Mouse (Mus musculus) natural killer cell, adult 2 months (primary cell): ENCODE data around the gene Lpar1.

Experiments used
- DNase-seq, 2 experiments: peaks; one replicate each; pipeline ENCODE4 v3.0.0; 2022; ENCODE audit warnings: low spot score in 2 of 2

Gene Lpar1

DNA sequence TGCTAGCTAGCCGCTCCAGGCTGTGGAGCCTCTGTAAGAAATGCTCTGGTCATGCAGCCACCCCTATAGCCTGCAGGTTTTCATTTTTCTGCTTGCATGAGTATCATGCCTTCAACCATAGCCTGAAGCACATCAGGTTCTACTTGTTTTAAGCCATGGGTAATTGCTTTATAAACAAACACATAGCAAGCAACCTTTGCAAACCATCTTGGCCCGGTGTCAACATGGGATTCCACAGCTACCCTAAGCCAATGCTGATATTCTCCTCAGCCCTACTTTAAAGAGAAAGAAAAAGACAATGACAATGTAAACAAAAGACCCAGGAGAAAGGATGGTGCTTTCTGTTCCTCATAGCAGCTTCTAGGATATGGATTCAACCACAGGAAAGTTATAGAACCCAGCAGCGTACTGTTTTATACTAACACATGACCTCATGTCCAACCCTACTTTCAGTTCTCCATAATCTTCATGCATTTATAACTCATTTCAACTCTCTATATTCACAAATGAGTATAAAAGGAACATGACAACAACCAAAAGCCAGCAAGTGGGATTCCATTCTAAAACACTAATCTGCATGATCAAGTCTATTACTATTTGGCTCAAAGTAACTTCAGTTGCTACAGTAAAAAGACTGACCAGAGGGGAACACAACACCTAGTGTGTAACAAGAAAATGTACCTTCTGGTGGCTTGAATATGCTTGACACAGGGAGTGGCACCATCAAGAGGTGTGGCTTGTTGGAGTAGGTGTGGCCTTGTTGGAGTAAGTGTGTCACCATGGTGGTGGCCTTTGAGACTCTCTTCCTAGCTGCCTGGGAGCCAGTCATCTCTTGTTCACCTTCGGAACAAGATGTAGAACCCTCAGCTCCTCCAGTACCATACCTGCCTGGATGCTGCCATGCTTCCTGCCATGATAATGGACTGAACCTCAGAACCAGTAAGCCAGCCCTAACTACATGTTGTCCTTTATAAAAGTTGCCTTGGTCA, 46.9 kb downstream of the Lpar1 start:
- DNase-seq: no peak

DNA sequence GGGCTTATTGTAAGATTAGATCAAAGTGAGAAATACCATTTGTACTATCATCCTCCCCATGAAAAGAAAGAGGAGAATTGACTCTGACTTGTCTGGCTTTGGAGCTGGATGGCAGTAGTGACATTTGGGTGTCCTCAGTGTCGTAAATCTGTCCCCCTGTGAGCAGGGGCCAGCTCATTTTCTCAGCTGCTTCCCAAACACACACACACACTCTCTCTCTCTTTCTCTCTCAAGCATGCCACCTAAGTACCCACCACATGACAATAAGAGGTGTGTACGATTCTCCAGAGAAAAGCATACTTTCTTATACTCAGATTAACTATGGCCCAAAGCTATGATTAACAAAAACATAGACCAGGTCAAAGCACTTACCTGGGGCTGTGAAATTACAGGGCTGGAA, 49.4 kb downstream of the Lpar1 start:
- DNase-seq: no peak

DNA sequence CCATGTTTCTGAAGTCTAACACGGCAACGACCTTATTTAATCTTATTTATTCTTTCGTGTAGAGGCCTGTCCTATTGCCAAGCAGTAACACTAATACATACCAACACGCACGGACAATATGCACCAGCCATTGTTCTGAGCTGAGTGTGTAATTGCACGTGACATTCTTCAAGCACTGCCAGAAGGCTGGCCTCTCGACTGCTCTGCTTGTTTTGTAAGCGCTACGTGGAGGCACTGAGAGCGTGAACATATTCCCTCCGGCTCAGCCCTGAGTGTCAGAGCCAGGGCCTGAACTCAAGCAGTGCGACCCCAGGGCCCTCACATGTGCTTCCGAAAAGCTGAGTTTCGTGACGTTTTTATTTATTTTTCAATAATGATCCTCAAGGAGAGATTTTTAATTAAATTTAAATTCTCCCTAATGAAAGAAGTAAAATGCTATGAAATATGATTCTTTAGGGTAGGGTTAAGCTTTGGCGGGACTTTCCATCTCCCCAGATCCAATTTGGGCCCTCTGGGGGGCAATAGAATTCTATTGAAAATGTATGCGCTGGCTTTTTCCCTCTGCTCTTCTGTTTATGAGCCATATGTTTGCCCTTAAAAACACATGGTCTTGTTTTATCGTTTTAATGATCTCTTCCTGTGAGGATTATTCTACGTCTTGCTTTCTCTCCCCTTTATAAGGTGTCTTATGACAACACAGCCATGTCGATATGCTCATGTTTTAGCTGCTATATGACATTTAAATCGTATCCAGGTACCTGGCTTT, 52.5 kb downstream of the Lpar1 start:
- DNase-seq: no peak

DNA sequence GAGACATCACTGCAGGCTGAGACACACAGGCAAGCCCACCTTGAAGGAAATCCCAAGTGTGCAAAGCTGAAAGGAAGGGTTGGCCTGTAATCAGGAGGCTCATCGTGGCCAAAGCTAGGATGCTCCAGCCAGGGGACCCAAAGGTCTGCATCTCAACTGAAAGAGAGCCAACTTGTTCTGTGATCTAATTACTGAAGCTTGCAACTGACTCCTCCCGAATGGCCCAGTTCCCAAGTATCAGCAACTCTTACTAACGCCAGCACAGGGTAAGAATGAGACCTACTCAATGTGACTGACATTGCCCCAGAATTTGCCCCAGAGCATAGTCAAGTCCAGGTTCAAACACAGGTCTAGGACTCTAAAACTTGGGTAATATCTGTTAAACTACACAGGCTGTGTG, 53.9 kb downstream of the Lpar1 start:
- DNase-seq: no peak

DNA sequence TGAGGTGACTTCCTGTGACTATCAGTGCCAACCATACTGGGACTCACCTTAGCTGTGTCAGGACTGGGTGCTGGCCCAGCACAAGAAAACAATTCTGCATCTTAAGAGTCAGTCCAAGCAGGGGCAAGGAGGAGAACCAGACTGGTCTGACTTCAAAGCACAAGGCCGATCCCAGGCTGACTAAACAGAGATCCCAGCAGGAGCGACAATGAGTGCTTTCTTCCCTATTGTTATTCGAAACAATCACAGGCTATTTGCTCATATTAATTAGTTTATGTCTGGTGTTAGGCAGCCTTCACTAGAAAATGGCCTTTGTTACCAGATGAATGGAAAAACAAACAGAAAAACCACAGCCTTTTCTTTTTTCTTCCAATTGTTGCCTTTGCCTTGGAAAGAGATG, 54.5 kb downstream of the Lpar1 start:
- no peak for DNase-seq

DNA sequence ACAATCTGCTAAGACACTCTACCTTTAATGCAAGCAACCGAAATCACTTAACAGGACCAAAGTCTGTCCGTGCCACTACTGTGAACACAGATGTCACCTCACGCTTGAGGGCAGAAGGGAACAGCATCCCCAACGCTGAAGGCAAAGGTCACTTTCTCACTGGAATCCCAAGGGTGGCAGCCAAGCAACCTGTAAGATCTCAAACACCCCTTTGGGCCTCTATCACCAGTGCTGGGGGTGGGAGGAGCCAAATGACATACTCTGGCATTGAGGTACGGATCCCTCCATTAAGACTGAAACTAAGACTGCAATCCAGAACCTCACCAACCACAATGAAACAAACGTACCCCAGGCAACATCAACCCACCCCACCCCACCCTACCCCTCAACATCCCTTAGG, 55.0 kb downstream of the Lpar1 start:
- DNase-seq: no peak

DNA sequence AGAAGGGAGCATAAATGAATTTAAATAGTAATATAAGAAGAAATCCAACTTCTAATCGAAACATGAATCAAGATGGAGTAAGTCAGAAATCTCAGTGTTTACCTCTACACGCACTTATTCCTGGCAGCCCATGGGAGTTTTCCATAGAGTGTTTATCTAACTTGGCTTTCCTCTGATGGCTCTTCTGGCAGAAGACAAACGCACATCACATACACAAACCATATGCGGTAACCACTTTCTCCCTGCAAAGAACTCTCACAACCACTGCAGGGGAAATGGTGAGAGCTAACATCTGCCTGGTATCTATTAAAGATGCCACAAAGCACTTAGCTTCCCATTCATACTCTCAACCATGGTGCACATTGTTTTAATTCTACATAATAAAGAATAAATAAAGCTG, 56.4 kb downstream of the Lpar1 start:
- no peak for DNase-seq

DNA sequence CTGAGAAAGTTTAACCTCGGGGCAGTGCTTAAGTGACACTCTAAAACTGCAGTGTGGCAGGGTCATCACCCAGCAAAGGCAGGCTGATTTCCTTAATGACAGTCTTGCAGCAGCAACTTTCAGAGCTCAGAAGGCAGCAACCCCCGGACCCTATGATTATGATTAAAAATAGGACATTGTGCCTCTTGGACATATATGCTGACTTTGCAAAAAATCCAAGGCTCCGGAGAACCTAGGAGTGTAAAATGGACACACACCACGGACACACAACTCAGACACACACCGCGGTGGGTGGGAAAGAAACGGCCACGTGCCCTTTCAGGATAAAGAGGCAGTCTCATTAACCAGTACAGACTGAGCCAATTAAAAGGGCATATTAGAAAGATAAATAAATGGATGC, 57.0 kb downstream of the Lpar1 start:
- no peak for DNase-seq

DNA sequence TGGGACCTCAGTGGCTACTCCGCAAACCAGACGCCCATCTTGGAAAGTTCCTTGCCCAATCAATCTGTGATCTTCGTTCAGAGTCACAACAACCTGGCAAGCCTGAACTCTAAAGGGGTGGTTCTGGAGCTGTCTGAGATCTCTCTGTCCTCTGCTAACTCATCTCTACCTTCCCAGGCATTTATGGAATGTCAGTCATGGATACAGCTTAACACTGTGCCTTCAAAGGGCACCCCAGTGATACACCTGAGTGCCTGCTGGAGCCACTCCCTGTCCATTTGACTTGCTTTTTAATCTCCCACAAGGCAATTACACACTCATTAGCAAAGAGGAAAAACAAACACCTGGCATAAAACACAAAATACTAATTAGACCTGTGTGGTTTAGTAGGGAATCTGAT, 62.0 kb downstream of the Lpar1 start:
- no peak for DNase-seq

DNA sequence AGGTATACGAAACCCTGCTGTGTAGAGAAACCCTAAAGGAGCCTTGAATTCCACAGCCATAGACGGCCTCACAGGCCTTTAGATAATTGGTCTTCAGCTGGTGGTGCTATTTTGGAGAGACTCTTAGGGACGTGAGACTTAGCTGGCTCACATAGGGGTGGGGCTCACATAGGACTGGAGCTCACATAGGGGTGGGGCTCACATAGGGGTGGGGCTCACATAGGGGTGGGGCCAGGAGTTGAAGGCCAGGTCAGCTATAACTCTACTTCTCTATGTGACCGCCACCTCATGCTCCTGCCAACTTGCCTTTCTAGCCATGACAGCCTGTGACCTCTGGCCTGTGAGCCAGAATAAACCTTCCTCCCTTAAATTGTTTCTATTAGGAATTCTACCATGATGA, 63.3 kb downstream of the Lpar1 start:
- DNase-seq: no peak

DNA sequence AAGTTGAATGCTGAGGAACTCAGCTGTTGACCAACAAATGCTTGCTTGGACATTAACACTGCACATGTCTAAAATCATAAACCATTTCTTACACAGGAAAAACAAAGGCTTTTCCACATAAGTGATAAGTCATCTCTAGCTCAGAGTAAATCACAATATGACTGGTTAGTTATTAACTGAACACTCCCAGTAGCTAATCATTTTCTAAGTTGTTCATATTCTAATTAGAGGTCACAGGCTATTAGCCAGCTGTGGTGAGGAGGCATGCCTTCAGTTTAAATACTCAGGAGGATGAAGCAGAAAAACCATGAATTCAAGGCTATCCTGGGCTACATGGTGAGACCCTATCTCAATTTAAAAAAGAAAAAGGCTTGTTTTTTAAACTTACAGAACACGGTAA, 75.1 kb downstream of the Lpar1 start:
- no peak for DNase-seq

DNA sequence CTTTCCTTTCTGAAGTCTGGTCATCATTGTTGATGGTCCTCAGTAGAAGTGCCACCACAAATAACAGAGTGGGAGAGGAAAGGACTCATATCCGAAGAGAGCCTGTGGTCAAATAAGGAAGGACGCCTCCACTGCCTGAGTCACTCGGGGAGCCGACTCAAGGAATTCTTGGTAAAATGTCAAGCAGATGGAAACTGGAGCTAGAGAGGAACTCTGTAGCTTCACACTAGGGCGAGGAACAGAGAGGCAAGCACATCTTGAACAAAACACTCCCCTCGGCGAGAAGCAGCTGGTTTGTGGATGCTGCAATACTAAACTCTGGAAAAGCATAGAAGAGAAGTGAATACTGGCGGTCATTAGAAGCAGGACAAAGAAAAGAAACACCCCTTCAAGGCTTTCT, 76.0 kb downstream of the Lpar1 start:
- no peak for DNase-seq

DNA sequence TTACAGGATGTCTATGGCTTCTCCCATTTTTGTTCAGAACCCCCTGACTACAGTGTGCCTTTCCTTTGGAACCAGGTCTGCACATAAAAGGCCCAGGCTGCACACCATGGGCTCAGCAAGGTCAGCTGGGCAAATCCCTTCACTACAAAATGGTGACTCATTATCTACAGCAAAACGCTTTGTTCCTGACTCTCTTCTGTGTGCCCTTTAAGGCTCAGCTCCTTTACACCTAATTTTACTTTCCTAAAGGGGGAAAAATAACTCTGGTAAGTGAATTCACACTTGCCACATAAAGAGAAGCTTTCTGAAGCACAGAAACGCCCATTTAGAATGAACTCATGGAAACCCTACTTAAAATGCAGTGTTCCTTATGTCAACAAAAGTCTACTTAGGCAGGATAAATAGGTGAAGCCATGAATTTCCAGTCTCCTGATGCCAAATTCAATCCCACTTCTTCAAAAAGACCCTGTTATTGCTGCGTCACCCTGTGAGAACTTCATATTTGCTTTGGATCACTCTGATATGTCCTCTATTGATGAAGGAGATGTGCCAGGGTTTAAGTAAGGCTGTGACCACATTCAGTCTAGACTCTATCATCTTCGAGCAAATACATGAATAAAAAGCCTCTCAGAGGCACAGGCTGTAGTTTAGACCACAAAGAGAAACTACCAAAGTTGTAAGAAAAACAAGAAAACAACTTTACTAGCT, 82.3 kb downstream of the Lpar1 start:
- DNase-seq: no peak

DNA sequence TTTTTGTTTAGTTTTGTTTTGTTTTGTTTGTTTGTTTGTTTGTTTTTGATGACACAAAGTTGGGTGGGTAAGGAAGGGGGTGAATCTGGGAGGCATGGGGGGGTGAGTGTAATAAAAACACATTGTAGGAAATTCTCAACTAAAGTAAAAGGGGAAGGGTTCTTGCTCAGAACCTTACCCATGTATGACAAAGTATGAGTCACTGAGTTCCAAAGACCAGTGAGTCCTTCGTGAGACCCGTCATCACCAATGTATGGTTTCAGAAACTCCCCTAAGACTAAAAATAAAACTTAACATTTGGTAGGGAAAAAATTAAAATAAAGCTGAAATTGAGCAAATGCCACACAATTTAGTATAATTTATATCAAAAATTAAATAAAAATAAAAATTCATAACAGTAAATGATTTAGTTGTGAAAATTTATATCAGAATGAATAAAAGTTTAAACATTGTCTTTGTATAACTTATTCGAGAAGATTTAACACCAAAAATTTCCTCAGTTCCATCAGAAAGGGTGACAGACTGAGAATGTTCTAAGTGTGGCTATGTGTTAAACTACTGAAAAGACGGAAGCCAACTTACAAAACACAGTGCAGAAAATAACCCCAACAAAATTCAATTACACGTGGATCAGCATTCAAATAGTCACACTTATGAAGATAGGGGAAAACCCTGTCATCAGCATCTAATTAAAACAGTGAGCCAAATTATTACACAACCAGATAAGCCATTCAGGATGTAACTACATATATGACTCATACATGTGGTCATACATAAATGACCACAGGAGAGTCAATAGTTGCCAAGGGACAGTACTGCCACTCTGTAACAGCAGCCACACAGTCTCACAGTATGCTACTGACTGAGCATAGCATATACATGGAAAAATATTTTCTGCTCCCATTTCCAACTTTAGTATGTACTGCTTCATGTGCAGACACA, 83.8 kb downstream of the Lpar1 start:
- DNase-seq: no peak

DNA sequence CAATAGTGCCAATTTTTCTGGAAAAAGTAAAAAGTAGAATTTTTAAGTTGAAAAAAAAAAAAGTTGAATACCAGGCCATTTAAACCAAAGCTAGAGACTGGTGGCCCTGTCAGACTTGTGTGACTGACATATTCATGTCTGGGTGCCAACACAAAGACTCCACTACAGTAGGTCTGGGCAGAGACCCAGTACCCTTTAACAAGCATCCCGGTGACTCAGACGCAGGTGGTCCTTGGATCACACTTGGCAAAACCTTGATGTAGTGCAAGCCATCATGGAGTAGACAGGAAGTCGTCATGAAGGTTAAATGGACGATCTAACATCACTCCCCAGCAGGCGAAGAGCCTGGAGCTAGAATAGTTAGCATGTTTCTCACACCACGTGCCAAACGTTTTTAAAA, 84.7 kb downstream of the Lpar1 start:
- DNase-seq: no peak

DNA sequence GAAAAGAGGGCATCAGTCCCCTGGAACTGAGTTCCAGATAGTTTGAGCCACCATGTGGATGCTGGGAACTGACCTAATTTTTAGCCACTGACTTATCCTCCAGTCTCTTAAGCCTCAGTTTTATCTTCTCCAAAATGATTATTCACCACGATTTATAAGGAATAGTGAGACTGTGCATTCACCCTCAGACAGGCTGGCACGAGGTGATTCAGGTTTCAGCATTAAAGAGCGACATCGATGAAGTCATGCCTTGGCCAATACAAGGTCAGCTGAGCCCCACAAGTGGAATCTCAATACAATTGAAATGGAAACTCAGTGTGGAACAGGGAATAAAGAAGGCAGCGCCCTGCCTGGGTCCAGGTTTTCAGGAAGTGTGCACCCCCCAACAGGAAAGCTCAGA, 88.1 kb downstream of the Lpar1 start:
- no peak for DNase-seq

DNA sequence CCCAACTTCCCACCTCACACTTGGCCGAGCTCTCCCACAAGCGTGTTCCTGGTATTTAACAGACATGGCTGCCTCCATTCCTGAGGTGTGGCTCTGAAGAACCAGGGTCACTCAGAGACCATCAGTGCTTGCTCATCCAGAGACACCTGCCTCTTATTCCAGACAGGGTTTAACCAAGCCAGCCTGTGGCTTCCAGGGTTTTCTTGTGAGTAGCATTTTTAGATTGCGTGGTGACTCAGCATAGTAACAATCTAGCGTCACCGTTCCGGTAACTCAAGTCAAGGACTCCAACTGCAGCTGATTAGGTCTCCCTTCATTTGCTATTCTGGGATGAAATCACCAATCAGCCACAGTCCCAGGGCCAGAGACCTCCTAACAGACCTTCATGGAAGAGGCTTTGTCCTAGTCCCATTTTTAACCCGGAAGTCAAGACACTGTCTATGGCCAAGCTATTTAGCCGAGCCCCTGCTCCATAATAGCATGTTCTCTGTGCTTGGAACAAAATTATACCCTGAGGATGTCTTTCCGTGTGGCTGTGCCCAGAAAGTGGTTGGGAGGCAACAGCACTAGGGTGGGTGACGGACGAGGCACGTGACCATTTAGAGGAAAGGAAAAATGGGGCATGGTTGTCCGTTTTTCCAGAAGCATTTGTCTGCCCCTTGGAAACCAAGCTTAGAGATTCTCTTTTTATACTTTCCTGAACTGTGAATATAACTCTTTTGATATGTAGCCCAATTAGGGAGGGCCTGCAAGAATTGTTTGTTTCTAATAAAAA, 89.1 kb downstream of the Lpar1 start:
- no peak for DNase-seq

DNA sequence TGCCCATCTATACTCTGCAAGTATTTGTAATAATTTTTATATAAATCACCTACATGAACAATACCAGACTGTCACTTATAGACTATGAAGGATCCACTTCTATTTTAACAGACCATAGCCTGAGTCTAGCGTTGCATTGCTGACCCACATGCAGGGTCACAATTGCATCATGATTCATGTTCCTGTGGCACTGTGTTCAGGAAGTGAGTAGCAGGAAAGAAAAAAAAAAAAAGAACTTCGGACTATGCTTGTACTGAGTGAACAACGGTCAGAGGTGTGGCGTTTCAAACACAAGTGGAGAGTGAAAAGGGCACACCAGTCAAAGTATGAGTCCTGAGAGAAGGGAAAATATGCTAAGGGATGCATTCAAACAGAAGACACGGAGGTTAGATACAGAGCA, 90.7 kb downstream of the Lpar1 start:
- DNase-seq: no peak

DNA sequence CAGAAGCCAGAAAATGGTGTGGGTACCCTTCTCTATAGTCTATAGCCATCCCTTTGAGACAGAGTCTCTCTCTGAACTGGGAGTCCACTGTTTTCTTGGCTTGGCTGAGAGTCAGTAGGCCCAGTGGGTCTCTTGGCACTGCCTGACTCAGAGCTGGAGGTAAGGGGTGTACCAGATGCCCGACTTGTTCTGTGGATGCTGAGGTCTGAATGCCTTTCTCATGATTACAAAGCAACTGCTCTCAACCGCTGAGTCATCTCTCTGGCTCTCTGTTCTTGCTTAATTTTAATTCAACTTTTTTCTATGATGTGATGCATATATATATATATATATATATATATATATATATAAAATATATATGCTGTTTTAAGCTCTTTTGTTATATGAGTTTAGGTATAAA, 91.1 kb downstream of the Lpar1 start:
- DNase-seq: no peak

DNA sequence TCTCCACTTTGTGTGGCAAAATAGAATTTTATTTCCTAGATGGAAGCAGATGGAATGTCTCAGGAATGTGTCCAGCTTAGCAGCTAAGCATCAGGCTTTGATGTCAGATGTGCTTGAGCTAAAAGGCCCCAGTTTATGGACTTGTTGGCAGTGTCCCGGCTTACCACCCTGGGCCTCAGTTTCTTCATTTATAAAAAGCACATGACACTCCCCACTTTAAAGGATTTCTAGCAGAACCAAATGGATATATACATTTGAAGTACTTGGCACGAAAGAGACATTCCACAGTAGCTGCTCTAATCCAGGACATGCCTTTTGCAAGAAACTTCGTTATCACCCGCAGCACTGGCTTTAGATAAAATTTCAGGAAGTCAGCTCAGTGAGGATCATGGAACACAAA, 100.4 kb downstream of the Lpar1 start:
- no peak for DNase-seq

DNA sequence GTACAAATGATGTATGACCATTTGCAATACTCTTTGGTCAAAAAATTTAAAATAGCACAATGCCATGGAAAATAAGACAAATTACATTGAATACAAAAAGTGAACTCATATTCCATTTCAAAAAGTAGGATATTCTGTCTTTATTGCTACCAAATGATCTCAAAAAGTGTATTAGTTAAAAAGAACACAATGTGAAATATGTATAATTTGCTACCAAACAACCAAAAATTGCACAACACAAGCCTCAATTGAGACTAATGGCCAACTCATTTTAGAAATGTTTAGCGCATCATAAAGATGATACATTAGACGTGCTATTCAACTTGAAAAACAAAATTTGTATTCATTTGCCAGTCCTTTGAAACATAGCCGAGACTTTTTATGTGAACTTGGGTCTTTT, 104.9 kb downstream of the Lpar1 start:
- no peak for DNase-seq
